Mouse (Mus musculus): ENCODE results near the gene Cipc. TPM values are rescaled to one million over a fixed set of nuclear protein-coding genes. Genes with fewer than 3 reads are reported as not detected.

Cipc gene
- total RNA-seq, 2 experiments from 2014 or later, result 21.5 to 31.1 TPM

DNA sequence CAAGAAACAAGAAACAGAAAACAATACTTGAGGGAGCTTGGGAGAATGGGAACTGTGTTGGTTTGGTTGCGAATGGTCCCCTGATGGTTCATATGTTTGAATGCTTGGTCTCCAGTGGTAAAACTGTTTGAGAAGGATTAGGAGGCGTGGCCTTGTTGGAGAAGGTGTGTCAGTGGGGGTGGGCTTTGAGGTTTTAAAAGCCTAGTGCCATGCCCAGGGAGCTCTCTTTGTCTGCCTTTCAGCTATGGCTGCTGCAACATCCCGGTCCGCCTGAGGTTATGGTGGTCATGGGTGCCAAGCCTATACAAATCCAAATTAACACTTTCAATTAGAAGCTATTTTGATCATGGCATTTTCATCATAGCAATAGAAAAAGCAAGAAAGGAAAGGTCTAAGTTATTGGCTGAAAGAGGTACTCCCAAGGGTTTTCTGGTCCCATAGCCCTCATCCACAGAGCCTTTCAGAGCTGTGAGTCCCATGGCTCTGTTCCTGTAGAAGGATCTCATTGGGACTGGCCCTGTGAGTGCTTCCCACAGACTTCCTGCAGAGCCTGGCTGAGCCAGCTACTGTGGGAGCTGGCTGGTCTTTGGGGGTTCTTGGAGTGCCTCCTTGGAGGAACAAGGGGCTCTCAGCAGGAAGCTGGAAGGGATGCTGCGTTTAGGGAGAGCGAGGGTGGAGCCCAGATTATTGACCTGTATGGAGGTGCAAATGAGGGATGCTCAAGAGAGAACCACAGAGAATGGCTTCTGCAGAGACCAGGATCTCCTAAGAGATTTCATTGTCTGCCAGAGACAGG lies 15.7 kb upstream of the Cipc start:
- DNase-seq (ENCODE audit: low spot score in 2 of 2), result no peak

DNA sequence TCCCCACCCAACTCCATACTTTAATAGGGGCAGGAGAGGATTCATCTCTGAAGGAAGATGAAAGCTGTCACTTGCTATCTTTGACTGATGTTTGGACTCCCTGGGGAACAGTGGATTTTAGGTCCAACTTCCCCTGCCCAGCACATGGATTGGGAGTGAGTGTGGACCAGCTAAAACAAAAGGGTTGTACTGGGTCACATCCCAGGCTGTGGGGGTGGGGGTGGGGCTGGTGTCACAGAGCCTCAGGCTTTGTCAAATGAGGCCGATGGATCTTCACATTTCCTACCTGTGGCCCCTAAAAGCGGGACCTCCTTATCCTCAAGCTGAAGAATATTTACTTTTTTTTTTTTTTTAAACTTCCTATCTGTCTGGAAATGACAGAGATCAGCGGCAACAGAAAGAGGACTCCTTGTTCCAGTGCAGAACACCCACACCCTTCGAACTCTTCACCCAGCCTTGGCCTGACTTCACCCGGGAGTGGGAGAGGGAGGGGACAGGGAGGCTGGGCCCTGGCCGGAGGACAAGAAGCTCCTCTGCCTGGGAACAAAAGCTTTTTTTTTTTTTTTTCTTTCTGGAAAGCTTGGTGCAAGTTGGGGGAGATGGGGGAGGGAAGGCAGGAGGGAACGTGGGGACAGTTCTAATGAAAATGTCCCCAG lies 14.8 kb upstream of the Cipc start:
- peak; percentile 68 to 74 for DNase-seq (ENCODE audit: low spot score in 2 of 2)

DNA sequence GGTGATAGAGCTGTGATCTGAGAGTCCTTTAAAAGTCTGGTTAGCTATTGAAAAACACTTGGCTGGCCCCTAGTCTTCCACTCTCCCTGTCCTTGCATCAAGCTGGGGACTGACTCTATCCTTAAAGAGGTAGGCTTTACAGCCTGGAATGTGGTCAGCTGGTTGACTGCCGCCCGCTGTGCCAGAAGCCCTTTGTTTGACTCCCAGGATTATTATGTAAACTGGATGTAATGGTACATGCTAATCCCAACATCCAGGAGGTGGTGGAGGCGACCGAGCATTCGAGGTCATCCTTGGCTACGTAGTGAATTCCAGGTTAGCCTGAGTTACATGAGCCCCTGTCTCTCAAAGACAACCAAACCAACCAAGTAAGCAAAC lies 14.3 kb upstream of the Cipc start:
- peak in 1 of 2 experiments; percentile 46 for DNase-seq (ENCODE audit: low spot score in 2 of 2)

DNA sequence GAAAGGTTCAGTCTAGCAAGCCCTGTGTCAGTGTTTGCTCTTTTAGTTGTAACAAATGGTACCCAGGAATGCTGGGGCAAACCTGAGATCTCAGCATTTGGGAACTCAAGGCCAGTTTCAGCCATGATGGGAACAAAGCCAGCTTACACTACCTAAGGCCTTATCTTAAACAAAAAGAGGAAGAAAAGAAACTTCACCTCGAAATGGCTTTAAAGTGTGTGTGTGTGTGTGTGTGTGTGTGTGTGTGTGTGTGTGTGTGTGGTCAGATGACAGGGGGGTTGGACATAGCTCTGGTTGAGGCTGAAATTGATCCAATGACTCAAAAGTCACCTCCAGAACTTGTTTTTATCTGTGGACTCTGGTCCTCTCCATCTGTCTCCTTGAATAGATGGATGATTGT lies 12.1 kb upstream of the Cipc start:
- DNase-seq (ENCODE audit: low spot score in 2 of 2), result no peak

DNA sequence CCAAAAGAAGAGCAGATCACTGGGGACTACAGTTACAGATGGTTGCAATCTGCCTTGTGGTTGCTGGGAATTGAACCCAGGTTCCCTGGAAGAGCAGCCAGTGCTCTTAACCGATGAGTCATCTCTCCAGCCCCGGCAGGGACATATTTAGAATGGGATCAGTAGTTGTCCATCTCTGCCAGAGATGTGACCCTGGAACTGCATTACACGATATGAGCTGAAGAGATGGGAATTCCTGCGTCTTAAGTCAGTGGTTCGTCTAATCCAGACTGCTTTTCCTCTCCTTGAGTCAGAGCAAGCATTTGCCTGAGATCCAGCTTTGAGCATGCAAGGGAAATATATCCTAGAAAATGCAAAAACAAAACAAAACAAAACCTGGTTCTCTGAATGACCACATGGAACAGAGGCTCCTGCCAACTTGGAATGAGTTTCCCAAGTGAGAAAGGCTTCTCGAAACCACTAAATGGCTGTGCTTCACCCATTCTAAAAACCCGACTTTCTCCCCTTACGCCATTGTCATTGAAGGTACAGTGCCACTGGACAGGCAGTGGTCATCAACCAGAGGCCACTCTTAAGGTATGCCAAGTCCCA lies 11.1 kb upstream of the Cipc start:
- no peak for DNase-seq (ENCODE audit: low spot score in 2 of 2)

DNA sequence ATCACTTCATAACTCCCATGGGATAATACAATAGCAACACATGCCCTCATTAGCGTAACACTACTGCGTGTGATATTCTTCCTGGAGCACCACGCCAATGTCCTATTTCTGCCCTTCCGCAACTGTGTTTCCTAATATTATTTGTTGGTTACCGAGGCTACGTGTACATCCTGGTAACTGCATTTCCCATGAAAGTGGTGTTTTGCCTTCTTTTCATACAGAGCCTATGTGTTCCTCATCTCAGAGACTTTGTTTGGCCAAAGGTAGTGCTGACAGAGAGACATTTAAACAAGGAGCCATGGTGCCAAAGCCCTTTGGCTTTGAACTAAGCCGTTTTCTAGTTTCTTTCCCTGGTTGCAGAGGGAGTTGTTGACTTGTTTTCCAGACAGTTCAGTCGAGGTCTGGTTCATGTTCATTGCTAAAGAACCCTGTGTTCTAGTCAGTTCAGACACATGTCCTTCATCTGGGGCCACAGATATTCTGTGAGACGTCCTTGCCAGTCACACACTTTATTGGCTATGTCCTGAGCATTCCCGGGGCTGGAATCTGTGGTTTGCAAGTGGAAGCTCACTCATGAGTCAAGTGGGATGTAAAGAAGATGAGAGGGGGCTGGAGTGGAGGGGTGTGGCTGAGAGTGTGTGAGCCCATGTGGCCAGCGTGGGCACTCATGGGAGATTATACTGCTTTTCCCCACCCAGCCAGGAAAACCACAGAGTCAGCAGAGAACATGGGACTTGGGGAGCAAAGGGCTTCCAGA lies 10.1 kb upstream of the Cipc start:
- DNase-seq (ENCODE audit: low spot score in 2 of 2), result no peak

DNA sequence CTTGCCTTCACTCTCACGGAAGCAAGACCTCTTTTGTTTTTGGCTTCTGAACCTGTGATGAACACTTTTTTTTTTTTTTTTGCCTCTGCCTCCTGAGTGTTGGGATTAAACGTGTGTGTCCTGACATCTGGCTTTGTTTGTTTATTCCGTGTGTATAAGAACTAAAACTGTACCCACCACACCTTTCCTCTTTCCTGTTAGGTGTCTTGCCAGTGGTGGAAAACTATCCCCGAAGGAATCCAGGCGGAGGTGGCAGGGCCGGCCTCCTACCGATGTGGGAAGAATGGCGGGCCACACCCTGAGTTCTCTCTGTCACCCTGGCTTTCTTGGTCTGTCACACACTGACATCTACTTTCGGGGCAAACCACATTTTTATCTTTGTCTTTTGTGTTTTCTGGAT lies 8.3 kb upstream of the Cipc start:
- no peak for DNase-seq (ENCODE audit: low spot score in 2 of 2)

DNA sequence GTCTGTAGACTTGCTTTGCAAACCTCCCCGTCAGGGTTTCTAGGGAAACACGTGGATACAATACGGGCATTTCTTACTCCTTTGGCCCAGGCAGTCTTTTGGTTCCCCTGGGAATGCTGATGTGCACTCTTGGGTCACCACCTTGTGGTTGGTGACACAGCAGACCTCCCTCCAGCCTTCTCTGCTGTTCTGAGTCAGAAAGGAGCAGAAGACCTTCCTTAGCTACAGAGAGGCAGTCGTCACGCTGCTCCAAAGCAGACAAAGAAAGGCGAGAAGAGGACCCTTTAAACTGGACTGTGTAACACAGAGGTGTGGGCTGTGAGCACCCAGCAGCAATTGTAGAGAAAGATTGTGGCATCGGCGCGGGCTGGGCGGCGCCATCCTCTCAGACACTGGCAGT lies 5.7 kb upstream of the Cipc start:
- no peak for DNase-seq (ENCODE audit: low spot score in 2 of 2)

DNA sequence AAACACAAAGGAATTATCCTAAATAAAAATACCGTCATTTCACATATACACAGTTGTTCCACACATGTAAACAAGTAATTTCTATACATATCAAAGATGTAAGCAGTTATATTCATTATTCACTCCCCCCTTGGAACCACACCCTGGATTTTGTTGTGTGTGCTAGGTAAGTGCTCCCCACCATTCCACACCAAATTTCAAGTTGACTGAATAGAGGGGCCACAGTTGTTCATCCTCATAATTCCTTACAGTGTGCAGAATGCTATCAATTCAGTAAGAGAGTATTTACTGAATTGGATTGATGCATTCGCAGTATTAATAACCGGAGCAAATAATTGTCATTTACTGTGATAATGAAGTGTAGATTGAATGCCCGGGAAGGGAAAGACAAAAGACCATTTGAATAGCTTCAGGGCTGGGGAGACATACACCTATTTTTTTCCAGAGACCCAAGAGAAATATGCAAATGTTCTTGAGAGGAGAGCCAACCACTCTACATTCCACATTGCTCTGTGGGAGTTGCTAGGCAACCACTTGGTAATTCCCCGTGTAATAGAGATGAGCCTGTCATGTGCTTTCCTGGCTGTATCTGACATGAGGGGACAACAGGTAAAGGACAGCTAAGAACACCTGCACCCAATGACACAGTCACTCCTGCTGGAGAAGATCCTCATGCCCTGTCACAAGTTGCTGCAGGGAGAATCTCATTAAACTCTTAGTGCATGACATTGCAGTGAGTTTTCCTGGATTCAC lies 4.9 kb upstream of the Cipc start:
- DNase-seq (ENCODE audit: low spot score in 2 of 2), result no peak

DNA sequence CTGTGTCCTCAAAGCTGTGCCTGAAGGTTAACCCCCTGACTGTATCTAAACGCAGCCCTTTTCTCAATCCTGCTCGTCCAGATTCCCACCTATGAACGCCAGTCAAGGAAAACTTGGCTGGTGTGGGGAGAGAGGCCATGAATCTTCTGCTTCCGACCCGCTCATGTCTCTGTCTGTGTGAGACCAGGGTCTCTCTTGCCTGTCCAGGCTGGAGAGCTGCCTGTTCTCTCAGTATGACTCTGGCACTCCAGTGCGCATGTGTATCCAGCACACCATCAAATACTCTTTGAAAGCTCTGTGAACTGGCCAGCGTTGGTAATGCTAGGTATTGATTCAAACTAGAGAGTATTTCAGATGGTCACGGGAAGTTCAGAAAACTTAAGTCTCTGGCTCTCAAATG lies 3.4 kb upstream of the Cipc start:
- no peak for DNase-seq (ENCODE audit: low spot score in 2 of 2)

DNA sequence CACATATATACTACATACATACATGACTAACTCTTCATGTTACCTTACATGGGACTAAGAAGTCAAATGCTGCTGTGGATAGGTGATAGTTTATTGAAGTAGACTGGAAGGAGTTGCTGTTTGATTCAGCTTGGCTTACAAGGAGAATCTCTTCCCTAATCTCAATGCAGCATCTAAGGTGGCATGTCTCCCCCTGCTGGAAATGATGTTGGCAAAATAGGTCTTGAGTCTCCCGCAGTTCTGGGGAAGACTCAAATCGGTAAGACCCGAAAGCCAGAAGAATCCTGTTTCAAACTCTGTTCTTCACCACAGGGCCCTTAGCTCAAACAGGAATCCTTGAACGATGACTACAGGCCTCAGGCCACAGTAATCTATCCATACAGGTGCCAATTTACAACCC lies 1.7 kb upstream of the Cipc start:
- peak in 1 of 2 experiments; percentile 62 for DNase-seq (ENCODE audit: low spot score in 2 of 2)

DNA sequence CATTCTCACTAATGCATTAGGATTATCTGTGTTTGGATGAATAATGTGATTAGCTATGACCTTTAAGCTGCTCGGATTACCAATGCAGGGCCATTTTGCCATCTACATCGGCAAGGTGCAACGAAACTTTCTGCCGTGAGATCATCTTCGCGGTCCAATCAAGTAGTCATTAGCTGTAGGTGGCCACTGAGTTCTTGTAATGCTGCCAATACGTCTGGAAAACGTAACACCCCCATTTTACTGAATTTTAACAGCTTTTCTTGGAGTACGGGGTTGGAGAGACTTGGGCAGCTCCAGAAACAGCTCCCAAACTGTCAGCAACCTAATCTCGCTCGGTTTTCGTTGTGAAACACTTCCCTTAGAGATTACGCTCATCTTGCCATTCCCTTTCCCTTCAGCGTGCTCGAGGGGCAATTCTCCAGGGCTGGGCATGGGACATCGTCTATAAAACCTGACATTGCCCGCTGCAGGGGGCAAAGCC lies 502 bp upstream of the Cipc start:
- no peak for DNase-seq (ENCODE audit: low spot score in 2 of 2)

DNA sequence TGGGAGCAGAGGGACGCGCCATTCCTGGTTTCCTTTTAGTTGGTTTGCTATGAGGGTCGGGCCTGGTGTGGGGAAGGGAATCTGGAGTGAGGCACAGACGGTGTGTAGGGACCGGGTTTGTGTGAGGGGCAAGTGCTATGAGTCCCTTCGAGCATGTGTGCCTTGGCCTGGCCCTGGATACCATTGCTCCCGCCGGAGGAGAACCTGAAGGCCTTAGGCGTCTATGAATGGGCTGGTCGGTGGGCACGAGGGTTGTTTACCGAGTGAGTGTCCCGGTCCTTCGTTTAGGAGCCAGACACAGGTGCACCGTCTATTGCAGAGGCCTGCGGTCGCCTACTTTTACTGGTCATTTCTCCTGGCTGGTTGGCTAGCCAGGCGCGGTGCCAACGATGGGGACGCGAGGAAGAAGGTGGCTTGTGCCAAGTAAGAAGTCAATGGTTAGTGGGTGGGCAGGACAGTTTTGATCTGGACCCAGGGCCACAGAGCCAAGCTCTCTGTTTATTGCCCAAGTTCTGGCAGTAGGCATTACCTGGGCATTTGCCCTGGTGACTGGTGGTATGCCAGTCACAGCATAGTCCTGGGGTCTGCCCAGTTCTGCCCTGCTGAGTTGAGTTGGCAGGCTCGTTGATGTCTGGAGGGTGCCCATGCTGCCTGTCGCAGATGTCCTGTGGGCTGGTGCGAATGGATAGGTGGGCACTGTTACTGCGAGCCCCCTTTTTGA lies 998 bp downstream of the Cipc start:
- peak in 1 of 2 experiments; percentile 38 for DNase-seq (ENCODE audit: low spot score in 2 of 2)

DNA sequence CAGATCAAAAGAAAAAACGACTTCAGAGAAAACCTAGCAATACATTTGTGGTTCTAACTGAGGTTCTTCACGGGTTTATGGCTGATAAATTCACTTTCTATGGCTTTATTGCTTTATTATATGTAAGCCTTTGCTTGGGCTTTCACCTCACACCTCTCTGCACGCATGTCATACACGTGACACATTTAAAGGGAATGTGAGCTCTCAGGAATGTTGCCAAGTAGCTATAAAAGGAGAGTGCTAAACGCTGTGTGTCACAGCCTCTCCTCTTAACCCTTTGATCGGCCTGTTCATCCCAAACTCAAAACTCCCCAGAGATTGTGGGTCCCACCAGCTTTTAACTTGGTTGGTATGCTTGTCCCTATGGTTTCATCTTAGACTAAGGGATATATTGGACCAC lies 1.8 kb downstream of the Cipc start:
- DNase-seq (ENCODE audit: low spot score in 2 of 2), result no peak

DNA sequence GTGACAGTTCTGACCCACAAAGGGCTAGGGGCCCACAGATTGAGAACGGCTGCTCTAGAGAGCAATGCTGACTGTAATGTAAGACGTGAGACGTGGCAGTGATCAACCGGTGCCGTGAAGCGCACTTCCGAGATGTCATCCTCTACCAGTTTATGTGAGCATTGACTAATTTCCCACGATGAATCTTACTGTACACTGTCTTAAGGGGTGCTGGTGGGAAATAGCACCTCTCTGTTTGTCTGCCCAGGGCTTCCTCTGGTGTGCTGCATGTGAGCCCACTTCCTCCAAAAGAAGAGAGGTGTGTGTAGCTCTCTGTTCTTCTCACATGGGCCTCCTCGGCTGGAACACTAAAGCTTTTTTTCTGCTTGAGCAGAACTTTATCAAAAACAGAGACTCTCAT lies 2.7 kb downstream of the Cipc start:
- no peak for DNase-seq (ENCODE audit: low spot score in 2 of 2)

DNA sequence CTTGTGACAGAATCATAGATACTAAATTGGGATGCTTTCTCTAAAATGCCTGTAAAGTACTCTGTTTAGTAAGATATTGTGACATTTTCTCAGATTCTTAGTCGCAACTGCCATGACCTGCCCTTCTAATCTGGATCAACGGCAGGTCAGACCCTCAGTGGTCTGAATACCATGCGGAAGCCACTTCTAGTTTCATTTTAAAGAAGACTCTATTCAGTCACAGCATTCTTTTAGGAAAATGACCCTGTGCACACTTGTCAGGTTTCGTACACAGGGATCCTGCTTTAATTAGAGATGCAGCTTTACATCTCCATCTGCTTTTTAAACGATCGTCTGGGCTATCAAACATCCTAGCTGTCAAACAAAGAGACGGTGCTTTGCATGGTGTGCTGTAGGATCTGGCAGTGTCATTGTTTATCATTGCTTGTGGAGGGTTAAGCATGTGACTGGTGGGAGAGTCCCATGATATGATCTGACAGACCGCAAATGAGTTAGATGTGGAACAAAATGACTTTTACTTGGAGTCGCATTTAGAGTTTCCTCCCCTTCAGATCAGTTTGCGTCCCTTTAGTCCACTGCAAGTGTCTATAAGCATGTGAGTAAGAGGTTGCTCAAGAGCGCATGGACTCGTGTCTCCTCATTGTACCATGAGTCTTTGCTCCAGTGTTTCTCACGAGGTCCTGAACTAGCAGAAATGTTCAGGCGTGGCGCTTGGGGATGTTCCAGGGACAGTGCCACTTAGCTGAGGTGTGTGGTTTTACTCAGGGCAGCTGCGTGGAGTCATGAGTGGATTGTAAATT lies 3.5 kb downstream of the Cipc start:
- no peak for DNase-seq (ENCODE audit: low spot score in 2 of 2)

DNA sequence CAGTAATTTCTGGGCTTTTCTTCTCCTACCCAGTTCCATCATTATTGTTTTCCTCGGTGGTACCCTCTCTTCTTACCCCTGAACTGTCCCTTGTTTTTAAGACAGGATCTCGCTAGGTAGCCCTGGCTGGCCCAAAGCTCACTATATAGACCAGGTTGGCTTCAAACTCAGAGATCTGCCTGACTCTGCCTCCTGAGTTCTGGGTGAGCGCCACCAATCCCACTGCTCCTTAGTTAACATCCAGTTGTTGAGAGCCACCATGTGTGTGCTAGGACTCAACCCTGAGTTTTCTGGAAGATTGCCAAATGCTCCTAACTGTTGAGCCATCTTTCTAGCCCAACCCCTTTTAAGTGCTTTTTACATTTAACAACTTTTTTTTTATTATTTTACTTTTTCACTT lies 4.1 kb downstream of the Cipc start:
- DNase-seq (ENCODE audit: low spot score in 2 of 2), result no peak

DNA sequence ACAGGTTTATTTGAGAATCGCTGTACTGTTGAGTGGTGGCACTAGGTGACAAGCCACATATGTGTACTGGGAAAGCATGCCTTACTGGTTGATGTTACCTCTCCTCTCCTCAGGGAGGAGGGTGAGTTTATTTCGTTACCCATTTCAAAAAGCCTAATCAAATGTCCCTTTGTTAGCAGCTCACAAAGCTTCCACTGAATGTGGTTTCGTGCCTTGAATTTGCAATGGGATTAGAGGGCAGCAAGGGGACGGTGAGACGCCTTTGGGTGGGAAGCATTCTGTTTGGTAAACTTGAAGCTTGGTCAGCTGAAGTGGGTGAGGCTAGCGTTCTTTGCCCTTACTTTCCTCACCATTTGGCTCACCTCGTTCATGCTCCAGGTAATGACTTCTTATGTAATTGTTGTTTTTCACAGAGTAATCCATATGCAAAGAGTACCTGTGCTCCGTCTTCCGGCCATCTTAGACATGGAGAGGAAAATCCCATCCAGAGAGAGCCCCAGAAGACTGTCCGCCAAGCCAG lies 5.5 kb downstream of the Cipc start:
- DNase-seq (ENCODE audit: low spot score in 2 of 2), result no peak

DNA sequence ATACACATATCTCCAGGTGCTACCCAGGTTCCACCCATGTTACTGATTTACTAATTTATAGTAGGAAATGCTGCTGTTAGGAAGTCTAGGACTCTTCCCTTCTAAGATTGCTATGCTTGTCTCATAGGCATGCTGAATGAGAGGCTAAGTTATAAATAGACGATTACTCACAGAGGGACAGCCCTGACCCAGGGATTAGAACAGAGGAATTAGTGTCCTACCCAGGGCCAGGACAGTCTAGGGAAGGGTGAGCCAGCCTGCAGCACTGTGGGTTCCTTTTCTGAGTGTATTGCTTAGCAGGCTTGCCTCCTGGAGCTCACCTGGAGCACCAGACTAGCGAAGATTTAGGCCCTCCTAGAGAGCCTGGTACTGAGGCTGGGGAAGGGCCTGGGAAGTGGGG lies 9.1 kb downstream of the Cipc start:
- DNase-seq (ENCODE audit: low spot score in 2 of 2), result no peak

Data from gastrocnemius, postnatal 4 days (tissue).